Mouse (Mus musculus) cortical plate, adult 2 months (tissue): ENCODE measurements at regions not wholly inside any gene's neighbourhood (a gene's known extent, or its start where the extent isn't known, plus 50 kb on each side); places are given as distances from the start of the nearest gene placed in this dataset.

ENCODE experiments used
- CTCF ChIP-seq: fragments of 200-500 bp; IDR thresholded peaks from 2 replicates; pipeline ENCODE4 v1.5.1; 2011; ENCODE audit warnings: mild to moderate bottlenecking, control low read depth, low read length; ENCODE audit not compliant: insufficient read depth; ENCODE audit errors: extremely low read depth
- POLR2A ChIP-seq: fragments of 200-500 bp; IDR thresholded peaks from 2 replicates; pipeline ENCODE4 v1.6.1; 2011; ENCODE audit warnings: mild to moderate bottlenecking, low read length, control low read depth; ENCODE audit not compliant: insufficient read depth; ENCODE audit errors: extremely low read depth

- TF ChIP-seq CTCF (no peak), POLR2A (no peak)
Observed at GRCm38 (mm10) chr2:61361394-61361793, 217.0 kb upstream of the Tank start.
